Mouse (Mus musculus) olfactory bulb, adult 2 months (tissue): Measurements from ENCODE around the gene D630045J12Rik.

Source experiments
- CTCF ChIP-seq: fragments of 200-500 bp; IDR thresholded peaks from 2 replicates; pipeline ENCODE4 v1.5.1; 2012; ENCODE audit warnings: low read depth, mild to moderate bottlenecking, low read length, moderate library complexity; ENCODE audit not compliant: insufficient read depth
- POLR2A ChIP-seq: fragments of 200-500 bp; IDR thresholded peaks from 2 replicates; pipeline ENCODE4 v1.6.1; 2012; ENCODE audit warnings: mild to moderate bottlenecking, low read depth, low read length, moderate library complexity; ENCODE audit not compliant: insufficient read depth

GRCm38 (mm10) chr6:38263393-38264159, 9.8 kb upstream of the D630045J12Rik start:
- TF ChIP-seq CTCF (no peak), POLR2A (no peak)
